Mouse (Mus musculus) megakaryocyte progenitor cell, adult 5-6 weeks (primary cell): ENCODE measurements at regions not wholly inside any gene's neighbourhood (a gene's known extent, or its start where the extent isn't known, plus 50 kb on each side); places are given as distances from the start of the nearest gene placed in this dataset.

ENCODE experiments used
- ATAC-seq: replicated peaks from 2 replicates; pipeline ENCODE4 v1.8.0; 2016; ENCODE audit warnings: mild to moderate bottlenecking, moderate TSS enrichment, inconsistent platforms; ENCODE audit not compliant: poor library complexity

GRCm38 (mm10) chr13:83716711-83717171, 212.9 kb downstream of the Mef2c start:
- no peak for ATAC-seq

GRCm38 (mm10) chr13:83717686-83718210, 213.9 kb downstream of the Mef2c start:
- no peak for ATAC-seq

- no peak for ATAC-seq
Observed at GRCm38 (mm10) chr13:83718431-83719410, 214.9 kb downstream of the Mef2c start.

- no peak for ATAC-seq
Observed at GRCm38 (mm10) chr13:83719635-83720291, 215.9 kb downstream of the Mef2c start.

GRCm38 (mm10) chr13:83720352-83720751, 216.5 kb downstream of the Mef2c start:
- ATAC-seq: no peak

GRCm38 (mm10) chr13:83720883-83721371, 217.1 kb downstream of the Mef2c start:
- ATAC-seq: peak; percentile 32

GRCm38 (mm10) chr13:83721563-83721962, 217.7 kb downstream of the Mef2c start:
- no peak for ATAC-seq

GRCm38 (mm10) chr13:83722241-83722640, 218.4 kb downstream of the Mef2c start:
- ATAC-seq: no peak

- ATAC-seq: no peak
Observed at GRCm38 (mm10) chr13:83722791-83723190, 219.0 kb downstream of the Mef2c start.

GRCm38 (mm10) chr13:83723396-83723795, 219.6 kb downstream of the Mef2c start:
- ATAC-seq: no peak

- ATAC-seq: no peak
Observed at GRCm38 (mm10) chr13:83724196-83724595, 220.4 kb downstream of the Mef2c start.

GRCm38 (mm10) chr13:83724995-83725394, 221.2 kb downstream of the Mef2c start:
- peak; percentile 76 for ATAC-seq

- ATAC-seq: no peak
Observed at GRCm38 (mm10) chr13:83725831-83726230, 222.0 kb downstream of the Mef2c start.

GRCm38 (mm10) chr13:83726346-83726975, 222.6 kb downstream of the Mef2c start:
- ATAC-seq: no peak

GRCm38 (mm10) chr13:83727051-83727765, 223.4 kb downstream of the Mef2c start:
- 0 out of 2 replicates have a peak, but pooled peaks have one; percentile 14 for ATAC-seq

- no peak for ATAC-seq
Observed at GRCm38 (mm10) chr13:83727766-83728395, 224.0 kb downstream of the Mef2c start.

GRCm38 (mm10) chr13:83728421-83729010, 224.7 kb downstream of the Mef2c start:
- no peak for ATAC-seq

GRCm38 (mm10) chr13:83729331-83730009, 225.6 kb downstream of the Mef2c start:
- peak; percentile 18 for ATAC-seq
